Mouse (Mus musculus) thymus, adult 2 months (tissue): ENCODE measurements at regions not wholly inside any gene's neighbourhood (a gene's known extent, or its start where the extent isn't known, plus 50 kb on each side); places are given as distances from the start of the nearest gene placed in this dataset.

Source experiments
- CTCF ChIP-seq: fragments of 200-500 bp; IDR thresholded peaks from 2 replicates; pipeline ENCODE4 v1.5.1; 2012; ENCODE audit warnings: mild to moderate bottlenecking, control low read depth, low read length, moderate library complexity, borderline replicate concordance; ENCODE audit not compliant: control insufficient read depth, poor library complexity, insufficient read depth; ENCODE audit errors: extremely low read depth
- POLR2A ChIP-seq: fragments of 200-500 bp; IDR thresholded peaks from 2 replicates; pipeline ENCODE4 v1.6.1; 2012; ENCODE audit warnings: mild to moderate bottlenecking, low read length, control low read depth, moderate library complexity; ENCODE audit not compliant: control insufficient read depth, poor library complexity, insufficient read depth; ENCODE audit errors: extremely low read depth

GRCm38 (mm10) chr12:68554292-68554691, 604.7 kb downstream of the Rps29 start:
- TF ChIP-seq CTCF, result no peak
- no peak for TF ChIP-seq POLR2A
